Mouse (Mus musculus) liver, embryonic 12.5 days (tissue): ENCODE measurements around the gene Fam50a. TPM values are rescaled to one million over a fixed set of nuclear protein-coding genes. Genes with fewer than 3 reads are reported as not detected.

Experiments used
- ATAC-seq: fragments of 200-750 bp; cut with Nextera tagmentation; 2 replicates; pipeline ENCODE4 v1.8.0; 2017; ENCODE audit warnings: moderate number of reproducible peaks, mild to moderate bottlenecking, moderate library complexity
- H3K27ac ChIP-seq: fragments of 300-500 bp; sonication (generic); 2 replicates; pipeline ENCODE4 v1.5.1; 2016; ENCODE audit warnings: mild to moderate bottlenecking
- H3K27me3 ChIP-seq: fragments of 300-500 bp; sonication (generic); replicated peaks from 2 replicates; pipeline ENCODE4 v1.6.1; 2016; ENCODE audit warnings: mild to moderate bottlenecking, moderate library complexity
- H3K36me3 ChIP-seq: fragments of 300-500 bp; sonication (generic); 2 replicates; pipeline ENCODE4 v1.6.1; 2016; ENCODE audit warnings: mild to moderate bottlenecking, moderate library complexity
- H3K4me1 ChIP-seq: fragments of 300-500 bp; sonication (generic); 2 replicates; pipeline ENCODE4 v1.6.1; 2016
- H3K4me2 ChIP-seq: fragments of 300-500 bp; sonication (generic); 2 replicates; pipeline ENCODE4 v1.6.1; 2016; ENCODE audit warnings: mild to moderate bottlenecking, moderate library complexity
- H3K4me3 ChIP-seq: fragments of 300-500 bp; sonication (generic); 2 replicates; pipeline ENCODE4 v1.5.1; 2016; ENCODE audit warnings: mild to moderate bottlenecking, moderate library complexity
- H3K9ac ChIP-seq: fragments of 300-500 bp; sonication (generic); 2 replicates; pipeline ENCODE4 v1.6.1; 2016; ENCODE audit warnings: mild to moderate bottlenecking, moderate library complexity
- H3K9me3 ChIP-seq: fragments of 300-500 bp; sonication (generic); replicated peaks from 2 replicates; pipeline ENCODE4 v1.6.1; 2016; ENCODE audit warnings: mild to moderate bottlenecking, moderate library complexity
- WGBS: fragments of 180-500 bp; shearing (Covaris S2); methylation state at CpG from one replicate; pipeline ENCODE4 v1.1.7; 2016; ENCODE audit not compliant: insufficient replicate concordance; 5-methylcytosine and 5-hydroxymethylcytosine counted together
- polyA plus RNA-seq: library from polyadenylated mRNA; unstranded; fragments of >200 nt; fragmentation: Nextera tagmentation; extraction: Ambion mirVana; gene quantifications from 2 replicates; pipeline ENCODE4 v1.2.1, GENCODE M21; 2016

The Fam50a gene
- polyA plus RNA-seq, 1 experiment from 2014 or later: 44.5 TPM

DNA sequence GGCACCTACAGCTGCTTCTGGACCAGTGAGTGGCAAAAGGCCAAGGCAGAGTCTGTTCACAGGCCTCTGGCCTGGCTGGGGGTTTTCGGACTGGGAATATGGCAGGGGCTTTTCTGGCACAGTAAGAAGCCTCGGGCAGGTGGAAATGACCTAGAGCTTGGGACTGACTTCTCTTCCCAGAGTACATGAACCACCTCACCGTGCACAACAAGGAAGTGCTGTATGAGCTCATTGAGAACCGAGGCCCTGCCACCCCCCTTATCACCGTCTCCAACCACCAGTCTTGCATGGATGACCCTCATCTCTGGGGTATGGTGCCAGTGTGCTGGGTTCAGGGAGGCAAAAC is 29.8 kb upstream of the Fam50a start:
- no peak for ATAC-seq
- Histone ChIP-seq H3K27ac (peak overlapping the region; percentile 95), H3K36me3 (peaks cover 12% of the 10 kb centered on the region), H3K9me3 (no peaks in the 10 kb centered on the region), H3K4me1 (peaks cover 31% of the 10 kb centered on the region), H3K9ac (peak overlapping the region; percentile 76), H3K4me2 (peak overlapping the region; percentile 85), H3K27me3 (no peaks in the 10 kb centered on the region), H3K4me3 (peak overlapping the region; percentile 71)
- 24% methylated on average over 5 of the region's 5 CpGs for WGBS

DNA sequence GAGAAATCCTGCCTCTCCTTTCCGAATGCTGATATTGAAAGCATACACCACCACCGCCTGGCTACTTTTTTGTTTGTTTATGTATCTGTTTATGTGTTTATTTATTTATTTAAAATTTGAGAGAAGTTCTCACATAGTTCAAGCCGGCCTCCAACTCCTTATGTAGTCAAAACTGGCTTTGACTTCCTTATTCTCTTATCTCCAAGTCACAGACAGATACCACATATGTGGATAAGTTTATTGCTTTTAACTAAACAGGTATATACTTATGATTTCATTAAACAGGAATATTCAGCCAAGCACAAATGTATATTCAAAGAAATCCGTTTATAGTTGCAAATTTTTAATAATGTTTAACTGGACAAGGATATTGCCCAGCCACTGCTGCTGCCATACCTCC is 19.4 kb upstream of the Fam50a start:
- Histone ChIP-seq H3K36me3 (peaks cover 17% of the 10 kb centered on the region), H3K27ac (no peak overlapping the region), H3K9ac (no peak overlapping the region), H3K27me3 (no peaks in the 10 kb centered on the region), H3K4me3 (no peak overlapping the region), H3K4me1 (peaks cover 10% of the 10 kb centered on the region; the same call in 1 of the 2 replicates), H3K4me2 (no peak overlapping the region), H3K9me3 (no peaks in the 10 kb centered on the region)
- ATAC-seq: no peak
- 45% methylated on average over 4 of the region's 4 CpGs for WGBS

DNA sequence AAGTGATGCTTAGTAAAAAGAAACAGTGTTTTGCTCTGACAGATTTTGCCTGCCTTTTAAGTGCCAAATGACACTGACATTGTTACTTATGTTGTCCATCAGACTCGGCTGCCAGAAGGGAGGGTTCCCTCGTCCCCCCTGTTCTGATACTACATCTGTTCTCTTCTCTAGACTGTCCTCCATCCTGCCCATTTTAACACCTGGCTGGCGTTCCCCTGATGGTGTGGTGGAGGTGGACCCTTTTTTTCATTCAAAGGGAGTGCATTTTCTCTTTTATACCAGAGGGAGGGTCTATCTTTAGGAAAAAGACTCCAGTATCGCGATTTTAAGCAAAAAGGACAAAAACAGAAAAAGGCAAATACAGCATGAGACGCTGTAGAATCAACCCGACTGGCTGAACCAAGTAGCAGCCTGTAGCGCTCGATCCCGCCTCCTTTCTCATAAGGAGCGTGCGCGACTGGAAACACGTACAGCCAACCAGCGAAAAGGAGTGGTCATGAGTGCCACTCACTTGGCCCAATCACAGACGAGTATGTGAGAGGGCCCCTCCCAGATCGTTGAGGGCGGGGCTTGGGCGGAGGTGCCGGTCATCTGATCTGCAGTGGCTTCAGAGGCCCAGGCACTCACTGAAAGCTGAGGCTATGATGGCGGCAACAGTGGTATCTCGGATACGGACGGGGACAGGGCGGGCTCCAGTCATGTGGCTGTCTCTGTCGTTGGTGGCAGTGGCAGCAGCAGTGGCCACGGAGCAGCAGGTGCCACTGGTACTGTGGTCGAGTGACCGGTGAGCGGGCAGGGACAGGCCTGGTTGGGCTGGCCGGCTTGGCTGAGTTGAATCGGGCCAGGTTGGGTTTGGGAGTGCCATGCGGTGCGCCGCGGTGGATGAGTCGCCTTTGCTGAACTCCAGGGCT is 16.0 kb upstream of the Fam50a start, which contains the start of gene Atp6ap1:
Atp6ap1 (plus strand) TSS at position 560 of the 911 bp plus-strand sequence.
- H3K27me3 ChIP-seq: 0 out of 2 replicates have a peak, but pooled peaks cover 6% of the 10 kb centered on the region
- peak; percentile 96 for ATAC-seq
- peak within 1 kb of the TSS; percentile 75 for H3K4me3 ChIP-seq
- peak within 1 kb of the TSS; percentile 77 for H3K9ac ChIP-seq
- peaks cover 21% of the 10 kb centered on the region for H3K4me1 ChIP-seq
- H3K4me2 ChIP-seq: peak within 1 kb of the TSS; percentile 77
- H3K36me3 ChIP-seq: peaks cover 32% of the 10 kb centered on the region
- H3K27ac ChIP-seq: peak within 1 kb of the TSS; percentile 84
- 12% methylated on average over 37 of the region's 37 CpGs for WGBS
- no peaks in the 10 kb centered on the region for H3K9me3 ChIP-seq

DNA sequence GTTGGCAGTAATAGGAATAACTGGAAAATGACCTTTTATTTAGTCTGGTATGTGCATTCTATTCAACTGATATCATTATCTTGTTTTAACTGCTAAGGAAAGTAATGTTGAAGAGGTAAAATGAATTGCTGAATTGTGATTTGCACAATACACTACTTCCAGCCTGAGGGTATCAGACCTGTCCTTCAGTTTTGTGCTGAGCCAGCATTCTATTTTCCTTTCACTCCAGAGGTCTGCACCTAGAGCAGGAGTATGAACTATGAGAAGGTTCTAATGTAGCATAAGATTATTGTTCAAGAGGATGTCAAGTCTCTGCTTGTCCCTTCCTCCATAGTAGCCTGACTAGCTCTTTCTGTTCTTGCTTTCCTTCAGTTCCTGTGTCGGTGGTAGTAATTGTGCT is 14.5 kb upstream of the Fam50a start:
- Histone ChIP-seq H3K4me2 (peak overlapping the region; percentile 52), H3K4me3 (peak overlapping the region; percentile 26), H3K4me1 (peaks cover 21% of the 10 kb centered on the region), H3K36me3 (peaks cover 47% of the 10 kb centered on the region), H3K27ac (no peak overlapping the region), H3K9me3 (no peaks in the 10 kb centered on the region), H3K9ac (0 out of 2 replicates have a peak overlapping the region, but pooled peaks have one; percentile 31), H3K27me3 (0 out of 2 replicates have a peak, but pooled peaks cover 6% of the 10 kb centered on the region)
- no peak for ATAC-seq
- WGBS: 36% methylated on average over 1 of the region's 1 CpGs

DNA sequence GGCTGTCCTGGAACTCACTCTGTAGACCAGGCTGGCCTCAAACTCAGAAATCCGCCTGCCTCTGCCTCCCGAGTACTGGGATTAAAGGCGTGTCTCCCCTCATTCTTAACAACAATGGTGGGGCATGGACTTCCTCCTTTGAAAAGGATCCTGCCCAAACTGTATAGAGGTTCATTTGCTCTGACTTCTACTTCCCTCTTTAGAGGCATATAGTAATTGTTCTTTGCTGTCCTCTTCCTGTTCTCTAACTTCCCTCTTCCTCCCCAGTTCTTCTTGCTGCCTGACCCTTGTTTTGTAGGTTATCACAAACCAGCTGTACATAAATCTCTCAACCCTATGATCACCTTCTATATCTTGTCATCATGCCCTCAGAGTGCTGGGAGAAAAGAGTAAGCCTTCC is 13.1 kb upstream of the Fam50a start:
- Histone ChIP-seq H3K27me3 (0 out of 2 replicates have a peak, but pooled peaks cover 6% of the 10 kb centered on the region), H3K4me2 (no peak overlapping the region), H3K4me3 (no peak overlapping the region), H3K9me3 (no peaks in the 10 kb centered on the region), H3K27ac (no peak overlapping the region), H3K36me3 (peaks cover 58% of the 10 kb centered on the region), H3K4me1 (peaks cover 25% of the 10 kb centered on the region), H3K9ac (no peak overlapping the region)
- no peak for ATAC-seq
- WGBS: 69% methylated on average over 3 of the region's 3 CpGs

DNA sequence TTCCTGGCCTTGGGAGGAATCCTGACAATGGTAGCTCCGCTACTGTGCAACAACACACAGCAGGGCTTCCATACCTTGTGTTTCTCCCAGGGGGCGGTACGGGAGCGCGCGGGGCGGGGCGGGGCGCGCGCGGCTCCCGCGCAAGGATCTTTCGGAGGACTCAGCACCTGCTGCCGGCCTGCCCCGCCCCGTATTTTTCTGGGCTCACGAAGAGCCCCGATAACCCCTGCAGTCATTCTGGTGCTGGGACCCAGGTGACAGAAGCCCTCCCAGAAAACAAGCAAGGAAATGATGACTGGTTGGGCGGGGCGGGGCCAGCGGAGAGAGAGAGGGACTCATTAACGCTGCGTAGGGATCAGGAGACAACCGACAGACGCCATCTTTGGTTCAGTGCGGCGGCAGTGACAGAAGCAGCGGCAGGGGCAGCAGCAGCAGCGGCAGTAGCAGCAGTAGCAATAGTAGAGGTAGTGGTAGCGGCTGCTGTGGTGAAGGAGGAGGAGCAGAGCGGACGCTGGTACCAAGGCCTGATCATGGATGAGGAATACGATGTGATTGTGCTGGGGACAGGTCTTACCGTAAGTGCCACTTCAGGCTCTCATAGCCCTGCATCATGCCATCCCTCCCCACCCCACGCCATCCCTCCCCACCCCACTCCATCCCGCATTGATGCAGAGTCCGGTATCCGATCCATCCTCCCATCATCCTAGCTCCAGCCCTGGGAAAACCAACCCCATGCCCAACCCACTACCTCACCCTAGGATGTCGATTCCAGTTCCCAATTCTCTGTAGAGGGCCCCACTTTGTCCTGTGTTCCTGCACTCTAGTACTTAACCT is 7.7 kb upstream of the Fam50a start, which contains the start of gene Gdi1:
Gdi1 (plus strand) TSS at position 132 of the 834 bp plus-strand sequence.
- 11% methylated on average over 39 of the region's 41 CpGs for WGBS

DNA sequence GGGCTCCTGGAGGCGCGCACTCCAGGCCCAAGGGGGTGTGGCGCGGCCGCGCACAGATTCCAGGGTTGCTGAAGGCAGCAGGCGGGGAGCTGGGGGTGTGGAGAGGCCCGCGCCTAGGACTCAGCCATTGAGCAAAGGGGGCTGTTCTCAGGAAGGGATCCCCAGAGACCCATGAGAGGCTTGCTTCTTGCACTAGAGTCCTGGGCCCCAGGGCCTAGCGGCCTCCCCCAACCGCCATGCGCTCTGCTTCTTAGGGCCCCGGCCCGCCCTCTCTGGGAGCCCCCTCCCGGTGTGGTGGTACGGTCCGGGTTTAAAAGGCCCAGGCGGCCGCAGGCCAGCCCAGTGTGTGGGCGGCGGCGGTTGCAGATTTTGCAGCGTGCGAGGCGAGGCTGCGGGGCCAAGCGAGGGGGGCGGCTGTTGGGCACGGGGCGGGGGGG is 15.9 kb downstream of the Fam50a start, which contains the start of gene Plxna3:
Plxna3 (plus strand) TSS at position 342 of the 437 bp plus-strand sequence.
- peak; percentile 90 for ATAC-seq
- WGBS: 18% methylated on average over 24 of the region's 30 CpGs

More for the DNA sequence above, 7.7 kb upstream of the Fam50a start, which contains the start of gene Gdi1:
- H3K27ac ChIP-seq: peak within 1 kb of the TSS; percentile 86
- H3K4me1 ChIP-seq: peaks cover 17% of the 10 kb centered on the region
- H3K27me3 ChIP-seq: 0 out of 2 replicates have a peak, but pooled peaks cover 6% of the 10 kb centered on the region
- peak within 1 kb of the TSS; percentile 78 for H3K9ac ChIP-seq
- peaks cover 83% of the 10 kb centered on the region for H3K36me3 ChIP-seq
- peak; percentile 83 for ATAC-seq
- peak within 1 kb of the TSS; percentile 77 for H3K4me2 ChIP-seq
- peak within 1 kb of the TSS; percentile 69 for H3K4me3 ChIP-seq
- no peaks in the 10 kb centered on the region for H3K9me3 ChIP-seq

DNA sequence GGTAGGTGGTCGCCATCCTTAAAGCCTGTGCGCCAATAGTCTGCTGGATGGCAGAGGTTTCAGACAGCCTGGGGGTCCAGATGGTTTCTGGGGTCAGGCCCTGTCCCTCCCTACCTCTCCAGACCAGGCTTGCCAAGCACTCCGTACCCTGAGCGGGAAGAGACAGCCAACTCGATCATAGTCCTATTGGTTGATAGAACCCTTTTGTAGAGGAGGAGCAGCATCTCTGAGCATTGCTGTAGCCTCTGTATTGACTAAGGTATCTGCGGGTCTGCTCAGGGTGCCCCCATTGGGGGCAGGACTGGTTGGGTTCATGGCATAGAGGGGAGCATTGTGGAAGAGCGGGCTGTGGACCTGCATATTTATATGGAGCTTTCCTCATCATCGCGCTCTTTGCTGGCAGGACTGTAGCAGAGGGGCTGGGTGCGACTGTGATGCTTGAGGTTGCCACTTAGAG is 16.4 kb downstream of the Fam50a start:
- Histone ChIP-seq H3K9me3 (no peaks in the 10 kb centered on the region), H3K4me3 (peak overlapping the region; percentile 48), H3K9ac (peak overlapping the region; percentile 52; the same call in 1 of the 2 replicates), H3K36me3 (no peaks in the 10 kb centered on the region), H3K4me1 (peaks cover 27% of the 10 kb centered on the region; the same call in 1 of the 2 replicates), H3K27me3 (peaks cover 8% of the 10 kb centered on the region; the same call in 1 of the 2 replicates), H3K4me2 (peak overlapping the region; percentile 70), H3K27ac (no peak overlapping the region)
- peak; percentile 10; the same call in 1 of the 2 replicates for ATAC-seq
- 28% methylated on average over 10 of the region's 10 CpGs for WGBS

More for the DNA sequence above, 15.9 kb downstream of the Fam50a start, which contains the start of gene Plxna3:
- H3K9ac ChIP-seq: peak within 1 kb of the TSS; percentile 52
- H3K27ac ChIP-seq: peak within 1 kb of the TSS; percentile 12; the same call in 1 of the 2 replicates
- H3K36me3 ChIP-seq: no peaks in the 10 kb centered on the region
- H3K4me2 ChIP-seq: peak within 1 kb of the TSS; percentile 70
- peaks cover 8% of the 10 kb centered on the region; the same call in 1 of the 2 replicates for H3K27me3 ChIP-seq
- H3K4me3 ChIP-seq: peak within 1 kb of the TSS; percentile 48
- no peaks in the 10 kb centered on the region for H3K9me3 ChIP-seq
- H3K4me1 ChIP-seq: peaks cover 27% of the 10 kb centered on the region; the same call in 1 of the 2 replicates

DNA sequence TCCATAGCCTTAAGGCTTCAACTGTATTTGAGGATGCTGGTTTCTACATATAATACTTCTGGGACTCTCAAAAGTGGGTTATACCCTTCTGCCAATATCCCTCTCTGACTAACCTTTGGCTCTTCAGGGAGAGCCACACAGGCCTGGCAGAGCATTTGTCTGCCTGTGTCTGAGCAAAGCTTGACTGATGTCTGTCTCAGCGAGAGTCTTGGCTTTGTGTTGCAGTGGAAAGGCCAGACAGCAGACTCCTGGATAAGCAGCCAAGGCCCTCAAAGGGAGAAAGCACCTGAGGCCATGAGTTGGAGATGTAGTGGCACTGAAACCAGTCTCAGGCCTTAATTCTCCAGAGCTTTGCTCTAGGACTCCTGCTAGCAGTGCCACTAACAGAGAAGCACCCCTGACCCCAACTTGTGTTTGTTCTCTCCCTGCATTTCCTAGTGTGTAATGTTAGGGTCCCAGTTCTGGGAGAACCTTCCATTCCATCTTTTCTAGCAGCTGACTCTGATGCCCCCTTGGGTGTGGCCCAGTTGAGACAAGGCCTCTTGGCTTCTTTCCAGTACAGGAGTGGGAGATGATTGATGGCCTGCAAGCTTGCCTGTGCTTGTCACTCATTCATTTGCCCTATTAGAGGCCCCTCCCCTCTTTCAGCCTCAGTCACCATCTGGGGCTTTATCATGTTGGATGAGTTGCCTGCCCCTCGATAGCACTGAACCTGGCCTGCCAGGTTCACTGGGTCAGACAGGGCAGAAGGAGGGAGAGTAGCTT is 17.5 kb downstream of the Fam50a start:
- Histone ChIP-seq H3K9me3 (no peaks in the 10 kb centered on the region), H3K4me3 (no peak overlapping the region), H3K27me3 (peaks cover 8% of the 10 kb centered on the region; the same call in 1 of the 2 replicates), H3K27ac (no peak overlapping the region), H3K9ac (no peak overlapping the region), H3K4me2 (0 out of 2 replicates have a peak overlapping the region, but pooled peaks have one; percentile 70), H3K4me1 (peaks cover 27% of the 10 kb centered on the region; the same call in 1 of the 2 replicates), H3K36me3 (no peaks in the 10 kb centered on the region)
- WGBS: 46% methylated on average over 2 of the region's 2 CpGs
- no peak for ATAC-seq

DNA sequence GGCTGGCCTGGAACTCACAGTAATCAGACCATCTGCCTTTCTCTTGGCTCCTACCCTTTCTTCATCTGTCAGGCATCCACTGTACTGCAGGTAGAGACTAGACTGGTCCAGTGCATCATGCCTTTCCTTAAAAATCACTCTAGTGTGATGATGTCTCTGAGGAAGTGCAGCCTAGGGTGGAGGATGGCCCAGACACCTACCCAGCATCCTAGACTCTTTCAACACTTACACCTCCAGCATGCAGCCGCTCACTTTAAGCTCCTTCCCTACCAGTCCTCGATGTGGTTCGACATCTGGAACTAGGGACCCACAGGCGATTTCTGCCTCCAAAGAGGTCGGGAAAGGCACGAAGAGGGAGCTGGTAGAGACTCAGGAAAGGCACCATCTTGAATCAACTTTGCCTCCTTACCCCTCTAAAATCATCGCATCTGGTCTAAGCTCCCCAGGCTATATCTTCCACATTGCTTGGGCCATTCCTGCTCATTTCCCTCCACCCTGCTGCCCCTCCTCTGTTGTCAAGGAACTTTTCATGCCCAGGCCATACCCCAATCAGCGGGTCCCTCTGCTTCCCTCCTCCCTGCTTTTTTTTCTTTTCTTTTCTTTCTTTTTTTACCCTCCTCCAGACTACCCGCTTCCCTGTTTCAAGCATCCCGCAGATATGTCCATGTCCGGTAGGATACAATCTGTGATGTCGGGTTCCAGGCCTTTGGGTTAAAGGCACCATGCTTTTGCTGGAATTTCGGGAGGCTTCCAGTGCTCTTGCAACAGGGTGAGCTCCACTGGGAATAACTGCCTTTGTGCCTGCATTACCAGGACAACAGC is 40.0 kb downstream of the Fam50a start:
- WGBS: 19% methylated on average over 13 of the region's 13 CpGs
- Histone ChIP-seq H3K9ac (peak overlapping the region; percentile 73), H3K36me3 (no peaks in the 10 kb centered on the region), H3K4me3 (peak overlapping the region; percentile 65), H3K27me3 (no peaks in the 10 kb centered on the region), H3K4me2 (peak overlapping the region; percentile 74), H3K9me3 (no peaks in the 10 kb centered on the region), H3K4me1 (peaks cover 4% of the 10 kb centered on the region; the same call in 1 of the 2 replicates), H3K27ac (peak overlapping the region; percentile 30; the same call in 1 of the 2 replicates)
- peak; percentile 55 for ATAC-seq
